In genomic region chr17:57768622-57769610, GRCm38 (mm10) we compare ENCODE assay signal across 8 mouse cellular contexts. TPM values are rescaled to one million over a fixed set of nuclear protein-coding genes. Genes with fewer than 3 reads are reported as not detected.
DNase-seq lines count a peak whose midpoint lies in the region; ATAC-seq lines count a peak whose summit lies in the region.

Gene Cntnap5c (plus strand): TSS chr17:57769570.

- no peak within 1 kb of the TSS for H3K4me3 ChIP-seq in heart, embryonic 15.5 days
- no peak within 1 kb of the TSS for H3K4me3 ChIP-seq in embryonic facial prominence, embryonic 14.5 days (ENCODE audit: low read depth, low read length)
- no peak within 1 kb of the TSS for H3K4me3 ChIP-seq in intestine, embryonic 16.5 days (ENCODE audit: low read length)
- peak within 1 kb of the TSS; percentile 37 for H3K4me3 ChIP-seq in neural tube, embryonic 14.5 days (ENCODE audit: low read depth, low read length)

- no peak within 1 kb of the TSS for H3K4me2 ChIP-seq in heart, embryonic 15.5 days
- H3K4me2 ChIP-seq in embryonic facial prominence, embryonic 14.5 days (ENCODE audit: low read depth, low read length): peak within 1 kb of the TSS; percentile 14; the same call in 1 of the 2 replicates
- H3K4me2 ChIP-seq in intestine, embryonic 16.5 days (ENCODE audit: low read depth, low read length): 0 out of 2 replicates have a peak within 1 kb of the TSS, but pooled peaks have one; percentile 10
- peak within 1 kb of the TSS; percentile 59 for H3K4me2 ChIP-seq in neural tube, embryonic 14.5 days (ENCODE audit: low read depth, low read length)

- no peaks in the 10 kb centered on the region for H3K9me3 ChIP-seq in heart, embryonic 15.5 days (replicated peaks)
- no peaks in the 10 kb centered on the region for H3K9me3 ChIP-seq in embryonic facial prominence, embryonic 14.5 days (ENCODE audit: control insufficient read depth, low read length)
- no peaks in the 10 kb centered on the region for H3K9me3 ChIP-seq in intestine, embryonic 16.5 days (ENCODE audit: control insufficient read depth, low read length)
- H3K9me3 ChIP-seq in neural tube, embryonic 14.5 days (ENCODE audit: control insufficient read depth, low read length): no peaks in the 10 kb centered on the region

- 19% methylated on average over 26 of the region's 26 CpGs for WGBS in heart, embryonic 15.5 days
- WGBS in embryonic facial prominence, embryonic 14.5 days: 18% methylated on average over 26 of the region's 26 CpGs
- 20% methylated on average over 26 of the region's 26 CpGs for WGBS in intestine, embryonic 16.5 days
- 16% methylated on average over 26 of the region's 26 CpGs for WGBS in neural tube, embryonic 14.5 days

- intact Hi-C loops in heart, postnatal 25 days (cut with DNase I): no loop called here
- intact Hi-C loops in left cerebral cortex, postnatal 10 days (cut with DNase I): no loop called here

- 0 out of 2 replicates have a peak, but pooled peaks have one; percentile 50 for ATAC-seq in heart, embryonic 15.5 days (replicated peaks; ENCODE audit: insufficient number of reproducible peaks, insufficient read depth, low FRiP score, low read depth)
- peak; percentile 89 for ATAC-seq in embryonic facial prominence, embryonic 14.5 days (ENCODE audit: low read depth)
- ATAC-seq in intestine, embryonic 16.5 days: peak; percentile 94
- ATAC-seq in neural tube, embryonic 14.5 days (ENCODE audit: low read depth): peak; percentile 94

- no peaks in the 10 kb centered on the region for H3K4me1 ChIP-seq in heart, embryonic 15.5 days (replicated peaks)
- no peaks in the 10 kb centered on the region for H3K4me1 ChIP-seq in embryonic facial prominence, embryonic 14.5 days (ENCODE audit: control insufficient read depth, insufficient read depth, low read length)
- no peaks in the 10 kb centered on the region for H3K4me1 ChIP-seq in intestine, embryonic 16.5 days (ENCODE audit: control insufficient read depth, insufficient read depth, low read length)
- H3K4me1 ChIP-seq in neural tube, embryonic 14.5 days (ENCODE audit: control insufficient read depth, insufficient read depth, low read length): no peaks in the 10 kb centered on the region

- H3K27ac ChIP-seq in heart, embryonic 15.5 days: no peak within 1 kb of the TSS
- no peak within 1 kb of the TSS for H3K27ac ChIP-seq in embryonic facial prominence, embryonic 14.5 days (replicated peaks; ENCODE audit: low read depth, low read length)
- no peak within 1 kb of the TSS for H3K27ac ChIP-seq in intestine, embryonic 16.5 days (ENCODE audit: low read length)
- no peak within 1 kb of the TSS for H3K27ac ChIP-seq in neural tube, embryonic 14.5 days (ENCODE audit: low read depth, low read length)

- H3K36me3 ChIP-seq in heart, embryonic 15.5 days: no peaks in the 10 kb centered on the region
- H3K36me3 ChIP-seq in embryonic facial prominence, embryonic 14.5 days (ENCODE audit: control insufficient read depth, insufficient read depth, low read length): no peaks in the 10 kb centered on the region
- no peaks in the 10 kb centered on the region for H3K36me3 ChIP-seq in intestine, embryonic 16.5 days (ENCODE audit: control insufficient read depth, insufficient read depth, low read length)
- H3K36me3 ChIP-seq in neural tube, embryonic 14.5 days (ENCODE audit: control insufficient read depth, insufficient read depth, low read length): no peaks in the 10 kb centered on the region

- no peak for DNase-seq in heart, postnatal 25 days (ENCODE audit: low spot score)
- DNase-seq in adrenal gland, postnatal 25 days: peak; percentile 50
- peak; percentile 90 for DNase-seq in embryonic facial prominence, embryonic 14.5 days (ENCODE audit: low spot score)
- DNase-seq in left cerebral cortex, postnatal 10 days (ENCODE audit: extremely low spot score in 1 of 2, low spot score in 2 of 2): peak; percentile 11 to 37
- DNase-seq in natural killer cell, adult 2 months (ENCODE audit: low spot score in 2 of 2): no peak

- H3K9ac ChIP-seq in heart, embryonic 15.5 days: no peak within 1 kb of the TSS
- H3K9ac ChIP-seq in embryonic facial prominence, embryonic 14.5 days (ENCODE audit: low read depth, low read length): no peak within 1 kb of the TSS
- no peak within 1 kb of the TSS for H3K9ac ChIP-seq in intestine, embryonic 16.5 days (ENCODE audit: low read depth, low read length)
- H3K9ac ChIP-seq in neural tube, embryonic 14.5 days (replicated peaks; ENCODE audit: low read depth, low read length): peak within 1 kb of the TSS; percentile 32; the same call in 1 of the 2 replicates

- no peaks in the 10 kb centered on the region for H3K27me3 ChIP-seq in heart, embryonic 15.5 days
- H3K27me3 ChIP-seq in embryonic facial prominence, embryonic 14.5 days (replicated peaks; ENCODE audit: control insufficient read depth, insufficient read depth, low read length): no peaks in the 10 kb centered on the region
- H3K27me3 ChIP-seq in intestine, embryonic 16.5 days (replicated peaks; ENCODE audit: control insufficient read depth, insufficient read depth, low read length): no peaks in the 10 kb centered on the region
- H3K27me3 ChIP-seq in neural tube, embryonic 14.5 days (ENCODE audit: control insufficient read depth, insufficient read depth, low read length): no peaks in the 10 kb centered on the region

RNA-seq across cellular contexts. Expression of gene Cntnap5c, which starts in this region (rescaled TPM):
- polyA plus RNA-seq in heart, embryonic 15.5 days (2015; fragmentation: Nextera tagmentation; extraction: Ambion mirVana): not detected in 2 replicates
- total RNA-seq in heart, postnatal 25 days (2021): not detected
- not detected in 2 replicates for total RNA-seq in adrenal gland, postnatal 25 days (2021)
- 0.08 and 0.10 TPM in 2 replicates for polyA plus RNA-seq in embryonic facial prominence, embryonic 14.5 days (2014; fragmentation: Nextera tagmentation; extraction: Ambion mirVana)
- 0.04 TPM in 1 of 2 replicates, not detected in the other for polyA plus RNA-seq in intestine, embryonic 16.5 days (2015; fragmentation: Nextera tagmentation; extraction: Ambion mirVana)
- 1 to 10 TPM; 8.2 to 8.9 TPM for total RNA-seq in left cerebral cortex, postnatal 10 days (2021)
- 3.4 and 4.3 TPM in 2 replicates for polyA plus RNA-seq in neural tube, embryonic 14.5 days (2014; fragmentation: Nextera tagmentation; extraction: Ambion mirVana)

Comparison
In these comparisons a context has a peak if more than half of its experiments do, and no peak if none do; other contexts are left out.
1. Peak in ATAC-seq in heart, embryonic 15.5 days; RNA of the gene not detected or under 1 TPM.
2. Peak in DNase-seq in adrenal gland, postnatal 25 days; RNA of the gene not detected or under 1 TPM.
3. Peak in DNase-seq, ATAC-seq and H3K4me2 ChIP-seq in embryonic facial prominence, embryonic 14.5 days; RNA of the gene not detected or under 1 TPM.
4. Peak in ATAC-seq and H3K4me2 ChIP-seq in intestine, embryonic 16.5 days; RNA of the gene not detected or under 1 TPM.
5. DNase-seq: peak in left cerebral cortex, postnatal 10 days (2 of 2); none in heart, postnatal 25 days (single experiment) and natural killer cell, adult 2 months (0 of 2).
6. Peak in every context shown above with its lines, with median percentiles within 50 percentile points of each other: ATAC-seq.